Mouse (Mus musculus): ENCODE data around the gene Fndc10. TPM values are rescaled to one million over a fixed set of nuclear protein-coding genes. Genes with fewer than 3 reads are reported as not detected.
"Not testable (repeated sequence)": the region's sequence is repeated elsewhere in the genome, so short reads cannot be mapped to it uniquely, and the experiment has no call there.

Gene Fndc10
- polyA plus RNA-seq, 1 experiment, result 11.8 TPM

GRCm38 (mm10) chr4:155675991-155676390 is 18.2 kb upstream of the Fndc10 start:
- H3K4me1 ChIP-seq (ENCODE audit: control insufficient read depth, insufficient read depth, low read length), result no peaks in the 10 kb centered on the region
- H3K4me3 ChIP-seq (replicated peaks; ENCODE audit: extremely low read depth, low read depth, low read length), result no peak overlapping the region
- TF ChIP-seq POLR2A (IDR thresholded peaks at IDR 0.05; ENCODE audit: borderline replicate concordance, extremely low read depth, low read depth, low read length) (no peak), CTCF (IDR thresholded peaks at IDR 0.05; ENCODE audit: insufficient read depth, low read length) (no peak)
- DNase-seq, result no peak
- WGBS, result 57% methylated on average over 2 of the region's 2 CpGs

DNA sequence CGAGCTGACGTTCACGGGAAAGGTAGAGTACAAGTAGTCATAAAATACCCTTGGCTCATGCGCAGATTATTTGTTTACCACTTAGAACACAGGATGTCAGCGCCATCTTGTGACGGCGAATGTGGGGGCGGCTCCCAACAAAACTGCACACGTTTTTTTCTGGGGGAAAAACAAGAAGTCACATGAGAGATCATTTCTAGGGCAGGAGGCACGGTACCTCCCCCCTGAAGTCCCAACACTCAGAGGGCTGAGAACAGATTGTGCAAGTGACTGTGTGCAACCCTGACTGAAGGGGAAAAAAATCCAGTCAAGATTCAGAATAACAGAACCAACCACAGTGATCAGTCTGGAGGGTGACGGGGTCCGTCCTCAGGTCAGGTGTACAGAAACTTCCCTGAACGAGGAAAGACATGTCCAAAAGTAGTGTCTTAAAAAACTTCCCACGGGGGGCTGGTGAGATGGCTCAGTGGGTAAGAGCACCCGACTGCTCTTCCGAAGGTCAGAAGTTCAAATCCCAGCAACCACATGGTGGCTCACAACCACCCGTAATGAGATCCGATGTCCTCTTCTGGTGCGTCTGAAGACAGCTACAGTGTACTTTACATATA is 10.4 kb upstream of the Fndc10 start:
- 85% methylated on average over 16 of the region's 19 CpGs for WGBS

DNA sequence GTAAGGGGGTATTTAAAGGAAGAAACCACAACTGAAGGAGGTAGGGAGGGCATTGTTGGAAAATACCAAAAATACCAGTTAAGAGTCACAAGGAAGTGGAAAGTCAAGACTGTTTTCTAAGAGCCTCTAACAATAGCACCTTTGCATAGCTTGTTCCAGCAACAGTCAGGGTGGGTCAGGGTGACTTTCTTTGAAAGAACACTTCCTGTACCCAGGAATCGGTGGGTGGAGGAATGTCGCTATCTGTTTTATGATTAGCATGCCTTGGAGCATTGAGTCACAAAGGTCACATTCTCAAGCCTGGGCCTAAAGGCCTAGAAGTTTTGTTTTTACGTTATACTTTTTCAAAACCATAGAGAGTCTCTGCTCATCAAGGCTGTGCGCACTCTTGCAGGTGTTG is 6.4 kb upstream of the Fndc10 start:
- DNase-seq; H3K4me1 ChIP-seq (ENCODE audit: control insufficient read depth, insufficient read depth, low read length); H3K4me3 ChIP-seq (replicated peaks; ENCODE audit: extremely low read depth, low read depth, low read length): not testable (repeated sequence)
- WGBS, result 66% methylated on average over 4 of the region's 4 CpGs

More for the DNA sequence above, 10.4 kb upstream of the Fndc10 start:
- H3K4me1 ChIP-seq (ENCODE audit: control insufficient read depth, insufficient read depth, low read length); H3K4me3 ChIP-seq (replicated peaks; ENCODE audit: extremely low read depth, low read depth, low read length); DNase-seq: not testable (repeated sequence)

GRCm38 (mm10) chr4:155690571-155691375 is 3.4 kb upstream of the Fndc10 start:
- Histone ChIP-seq H3K4me1 (ENCODE audit: control insufficient read depth, insufficient read depth, low read length) (peaks cover 5% of the 10 kb centered on the region; the same call in 1 of the 2 replicates), H3K4me3 (replicated peaks; ENCODE audit: extremely low read depth, low read depth, low read length) (no peak overlapping the region)
- DNase-seq, result no peak
- TF ChIP-seq CTCF (IDR thresholded peaks at IDR 0.05; ENCODE audit: insufficient read depth, low read length) (no peak), POLR2A (IDR thresholded peaks at IDR 0.05; ENCODE audit: borderline replicate concordance, extremely low read depth, low read depth, low read length) (no peak)
- 71% methylated on average over 12 of the region's 12 CpGs for WGBS

DNA sequence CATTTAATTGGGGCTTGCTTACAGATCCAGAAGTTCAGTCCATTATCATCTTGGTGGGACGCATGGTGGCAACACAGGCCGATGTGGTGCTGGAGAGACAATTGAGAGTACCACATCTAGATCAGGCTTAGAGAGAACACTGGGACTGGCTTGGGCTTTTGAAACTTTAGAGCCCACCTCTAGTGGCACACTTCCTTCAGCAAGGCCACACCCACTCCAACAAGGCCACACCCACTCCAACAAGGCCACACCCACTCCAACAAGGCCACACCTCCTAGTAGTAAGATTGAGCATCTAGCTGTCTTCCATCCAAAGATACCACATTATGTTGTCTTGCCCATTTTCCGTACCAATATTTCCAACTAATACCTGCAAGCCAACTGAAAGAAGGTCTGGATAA is 1.7 kb upstream of the Fndc10 start:
- TF ChIP-seq CTCF (IDR thresholded peaks at IDR 0.05; ENCODE audit: insufficient read depth, low read length), result no peak
- no peak for TF ChIP-seq POLR2A (IDR thresholded peaks at IDR 0.05; ENCODE audit: borderline replicate concordance, extremely low read depth, low read depth, low read length)

DNA sequence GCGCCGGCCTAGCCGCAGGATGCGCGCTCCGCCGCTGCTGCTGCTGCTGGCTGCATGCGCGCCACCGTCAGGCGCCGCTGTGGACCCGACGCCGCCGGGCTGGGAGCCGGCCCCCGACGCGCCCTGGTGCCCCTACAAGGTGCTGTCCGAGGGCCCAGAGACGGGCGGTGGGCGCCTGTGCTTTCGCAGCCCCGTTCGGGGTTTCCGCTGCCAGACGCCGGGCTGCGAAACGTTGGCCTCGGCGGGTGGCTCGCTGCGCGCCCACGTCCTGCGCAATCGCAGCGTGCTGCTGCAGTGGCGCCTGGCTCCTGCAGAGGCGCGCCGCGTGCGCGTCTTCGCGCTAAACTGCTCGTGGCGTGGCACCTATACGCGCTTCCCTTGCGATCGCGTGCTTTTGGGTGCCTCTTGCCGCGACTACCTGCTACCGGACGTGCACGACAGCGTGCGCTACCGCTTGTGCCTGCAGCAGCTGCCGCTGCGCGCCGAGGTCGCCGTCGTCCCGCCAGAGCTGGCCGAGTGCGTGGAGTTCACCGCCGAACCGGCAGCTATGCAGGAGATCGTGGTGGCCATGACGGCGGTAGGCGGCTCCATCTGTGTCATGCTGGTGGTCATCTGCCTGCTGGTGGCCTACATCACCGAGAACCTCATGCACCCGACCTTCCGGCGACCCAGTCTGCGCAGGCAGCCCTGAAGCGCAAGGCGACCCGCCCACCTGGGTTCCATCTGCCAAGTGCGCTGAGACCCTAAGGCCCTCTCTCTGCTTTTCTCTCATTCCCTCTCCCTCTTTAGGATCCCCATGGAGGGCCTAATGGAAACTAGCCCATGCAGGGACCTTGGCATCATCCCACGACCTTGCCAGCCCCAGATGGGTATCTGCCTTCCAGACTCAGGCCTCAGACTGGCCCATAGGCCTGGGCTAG is 600 bp downstream of the Fndc10 start:
- H3K4me1 ChIP-seq (ENCODE audit: control insufficient read depth, insufficient read depth, low read length), result peaks cover 5% of the 10 kb centered on the region; the same call in 1 of the 2 replicates
- no peak for TF ChIP-seq POLR2A (IDR thresholded peaks at IDR 0.05; ENCODE audit: borderline replicate concordance, extremely low read depth, low read depth, low read length)
- TF ChIP-seq CTCF (IDR thresholded peaks at IDR 0.05; ENCODE audit: insufficient read depth, low read length), result peak; percentile 14; the same call in 1 of the 2 replicates
- WGBS, result 3% methylated on average over 91 of the region's 92 CpGs
- H3K4me3 ChIP-seq (replicated peaks; ENCODE audit: extremely low read depth, low read depth, low read length), result peak overlapping the region; percentile 59
- peak; percentile 68 for DNase-seq

More for the DNA sequence above, 1.7 kb upstream of the Fndc10 start:
- WGBS, result 93% methylated on average over 3 of the region's 3 CpGs
- DNase-seq, result no peak
- H3K4me3 ChIP-seq (replicated peaks; ENCODE audit: extremely low read depth, low read depth, low read length), result no peak overlapping the region
- peaks cover 5% of the 10 kb centered on the region; the same call in 1 of the 2 replicates for H3K4me1 ChIP-seq (ENCODE audit: control insufficient read depth, insufficient read depth, low read length)

- DNase-seq, result no peak
- TF ChIP-seq CTCF (IDR thresholded peaks at IDR 0.05; ENCODE audit: insufficient read depth, low read length) (no peak), POLR2A (IDR thresholded peaks at IDR 0.05; ENCODE audit: borderline replicate concordance, extremely low read depth, low read depth, low read length) (no peak)
- H3K4me1 ChIP-seq (ENCODE audit: control insufficient read depth, insufficient read depth, low read length), result peaks cover 5% of the 10 kb centered on the region; the same call in 1 of the 2 replicates
- no peak overlapping the region for H3K4me3 ChIP-seq (replicated peaks; ENCODE audit: extremely low read depth, low read depth, low read length)
- WGBS, result 85% methylated on average over 4 of the region's 4 CpGs
Measured at GRCm38 (mm10) chr4:155695531-155696062, 1.5 kb downstream of the Fndc10 start.

DNA sequence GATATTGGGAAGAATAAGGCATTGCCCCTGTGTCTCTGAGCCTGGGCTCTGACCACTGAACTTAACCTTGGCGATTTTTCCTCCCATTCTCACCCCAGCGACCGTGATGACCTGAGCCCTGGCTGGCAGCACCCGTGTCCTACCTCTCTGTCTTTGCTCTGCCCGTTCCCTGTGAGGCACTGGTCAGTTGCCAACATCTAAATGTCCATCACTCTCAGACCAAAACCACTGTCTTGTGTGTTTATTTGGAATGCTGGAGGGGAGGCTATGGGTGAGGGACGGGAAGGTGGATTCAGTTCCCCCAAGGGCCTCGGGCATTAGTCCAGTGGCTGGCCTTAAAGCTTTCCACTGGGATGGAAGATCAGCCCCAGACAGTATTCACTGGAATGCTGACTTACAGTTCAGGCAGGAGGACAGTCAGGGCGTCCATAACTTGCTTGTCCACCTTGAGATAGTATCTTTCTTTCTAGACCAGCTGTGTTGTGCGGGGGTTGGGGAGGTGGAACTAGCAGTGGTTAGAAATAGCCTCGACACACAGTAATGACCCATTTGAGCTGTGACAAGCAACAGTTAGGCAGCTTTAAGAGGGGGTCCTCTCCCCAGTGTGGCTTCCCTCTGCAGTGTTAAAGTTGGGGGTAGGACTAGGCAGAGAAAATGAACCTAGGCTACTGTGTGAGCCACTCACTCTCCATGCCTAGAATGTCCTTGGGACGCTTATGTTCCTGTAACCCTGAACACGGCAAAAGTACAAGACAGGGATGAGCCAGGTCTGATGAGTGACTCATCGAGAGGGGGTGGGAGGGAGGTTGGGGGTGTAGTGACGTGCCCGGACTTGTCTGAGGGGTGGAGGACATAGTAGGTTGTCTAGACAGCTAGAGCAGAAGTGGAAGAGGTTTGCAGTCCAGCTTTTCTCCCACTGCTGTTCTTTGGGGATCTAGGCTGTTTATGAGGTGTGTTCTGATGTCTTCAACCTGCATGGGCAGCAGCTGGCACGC is 2.4 kb downstream of the Fndc10 start:
- Histone ChIP-seq H3K4me1 (ENCODE audit: control insufficient read depth, insufficient read depth, low read length) (peaks cover 5% of the 10 kb centered on the region; the same call in 1 of the 2 replicates), H3K4me3 (replicated peaks; ENCODE audit: extremely low read depth, low read depth, low read length) (no peak overlapping the region)
- WGBS, result 64% methylated on average over 16 of the region's 16 CpGs
- TF ChIP-seq POLR2A (IDR thresholded peaks at IDR 0.05; ENCODE audit: borderline replicate concordance, extremely low read depth, low read depth, low read length), result no peak
- TF ChIP-seq CTCF (IDR thresholded peaks at IDR 0.05; ENCODE audit: insufficient read depth, low read length), result no peak
- DNase-seq, result no peak
